Mouse (Mus musculus) embryonic fibroblast, embryonic 13.5 days (primary cell): ENCODE measurements at regions not wholly inside any gene's neighbourhood (a gene's known extent, or its start where the extent isn't known, plus 50 kb on each side); places are given as distances from the start of the nearest gene placed in this dataset.

Experiments used
- CTCF ChIP-seq: IDR thresholded peaks from 2 replicates; pipeline ENCODE4 v1.5.1; 2011; ENCODE audit warnings: mild to moderate bottlenecking, control low read depth, low read length, moderate library complexity, borderline replicate concordance; ENCODE audit not compliant: insufficient read depth
- POLR2A ChIP-seq: IDR thresholded peaks from 2 replicates; pipeline ENCODE4 v1.6.1; 2011; ENCODE audit warnings: low read depth, mild to moderate bottlenecking, control low read depth, low read length, moderate library complexity

DNA sequence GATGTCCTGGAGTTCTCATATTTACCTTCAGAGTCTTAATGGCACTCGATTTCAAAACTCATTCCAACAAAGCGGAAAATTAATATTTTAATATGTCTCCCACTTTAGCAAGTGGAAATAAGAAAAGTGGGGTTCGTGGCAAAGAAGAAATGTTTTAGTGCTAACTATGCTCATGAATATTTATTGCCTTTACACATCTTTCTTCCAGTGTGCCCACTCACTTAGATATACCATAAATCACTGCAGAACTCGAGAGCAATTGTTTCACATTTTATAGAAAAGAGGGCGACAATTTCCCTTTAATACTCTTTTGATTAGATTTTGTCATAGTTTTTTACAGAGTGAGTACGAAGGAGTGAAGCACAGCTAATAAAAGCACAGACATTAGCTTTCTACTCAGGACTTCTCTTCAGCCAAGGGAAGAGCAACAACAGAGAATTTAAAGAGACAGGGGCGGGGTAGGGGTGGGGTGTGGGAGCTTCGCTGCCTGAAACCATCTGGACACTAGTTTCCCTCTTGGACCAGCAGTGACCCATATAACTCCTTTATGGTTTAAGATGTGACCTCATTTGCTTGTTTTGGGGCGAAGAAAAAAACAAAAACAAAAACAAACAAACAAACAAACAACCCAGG lies 207.6 kb upstream of the Negr1 start:
- TF ChIP-seq CTCF (no peak), POLR2A (no peak)
